7 mouse cellular contexts compared by ENCODE assay signal in genomic region chr12:28750876-28751275, GRCm38 (mm10). TPM values are rescaled to one million over a fixed set of nuclear protein-coding genes. Genes with fewer than 3 reads are reported as not detected.
DNase-seq lines count a peak whose midpoint lies in the region; ATAC-seq and TF ChIP-seq lines count a peak whose summit lies in the region.

No protein-coding gene starts in this region.

- H3K36me3 ChIP-seq in heart, postnatal 0 days (replicated peaks; ENCODE audit: control insufficient read depth, insufficient read depth, low read length) = peaks cover 15% of the 10 kb centered on the region
- peaks cover 14% of the 10 kb centered on the region for H3K36me3 ChIP-seq in midbrain, embryonic 12.5 days

- DNase-seq in kidney, adult 9 months = peak; percentile 19
- no peak for DNase-seq in kidney, postnatal 36 days
- no peak for DNase-seq in heart, postnatal 0 days (ENCODE audit: low spot score)
- no peak for DNase-seq in adrenal gland, postnatal 25 days
- DNase-seq in left cerebral cortex, postnatal 36 days (ENCODE audit: low spot score in 2 of 2) = no peak

- no peaks in the 10 kb centered on the region for H3K9me3 ChIP-seq in heart, postnatal 0 days (replicated peaks; ENCODE audit: control insufficient read depth, low read length)
- no peaks in the 10 kb centered on the region for H3K9me3 ChIP-seq in midbrain, embryonic 12.5 days

- no peak for ATAC-seq in heart, postnatal 0 days (ENCODE audit: insufficient read depth, low read depth)
- ATAC-seq in midbrain, embryonic 12.5 days (ENCODE audit: low FRiP score, low read depth) = no peak

- H3K9ac ChIP-seq in heart, postnatal 0 days (replicated peaks; ENCODE audit: low read depth, low read length) = no peak overlapping the region
- H3K9ac ChIP-seq in midbrain, embryonic 12.5 days (replicated peaks) = no peak overlapping the region

- no peak for TF ChIP-seq CTCF in heart, postnatal 0 days (IDR thresholded peaks at IDR 0.05; ENCODE audit: low read depth)

- H3K27ac ChIP-seq in brown adipose tissue, adult 24 weeks (replicated peaks; ENCODE audit: low read depth, low read length) = no peak overlapping the region
- peak overlapping the region; percentile 64; the same call in 1 of the 2 replicates for H3K27ac ChIP-seq in heart, postnatal 0 days (ENCODE audit: low read depth)
- 0 out of 2 replicates have a peak overlapping the region, but pooled peaks have one; percentile 16 for H3K27ac ChIP-seq in midbrain, embryonic 12.5 days (replicated peaks)

- peak overlapping the region; percentile 72; the same call in 1 of the 2 replicates for H3K4me2 ChIP-seq in heart, postnatal 0 days (ENCODE audit: low read depth, low read length)
- H3K4me2 ChIP-seq in midbrain, embryonic 12.5 days (replicated peaks) = peak overlapping the region; percentile 83

- WGBS in heart, postnatal 0 days = 95% methylated on average over 5 of the region's 5 CpGs
- WGBS in midbrain, embryonic 12.5 days = 95% methylated on average over 5 of the region's 5 CpGs

- intact Hi-C loops in left cerebral cortex, postnatal 36 days (cut with DNase I) = loop anchor here (2.0 to 5.0 kb wide), 2 partner anchors 49 to 76 kb away; partner anchors contain the start of gene Adi1

- TF ChIP-seq EP300 in heart, postnatal 0 days (IDR thresholded peaks at IDR 0.05; ENCODE audit: low read depth) = no peak

- H3K4me1 ChIP-seq in brown adipose tissue, adult 24 weeks (ENCODE audit: control insufficient read depth, insufficient read depth, insufficient read length, low read length) = peaks cover 5% of the 10 kb centered on the region; the same call in 1 of the 2 replicates
- peaks cover 12% of the 10 kb centered on the region for H3K4me1 ChIP-seq in heart, postnatal 0 days (ENCODE audit: control insufficient read depth, insufficient read depth)
- H3K4me1 ChIP-seq in midbrain, embryonic 12.5 days = peaks cover 21% of the 10 kb centered on the region

- H3K27me3 ChIP-seq in heart, postnatal 0 days (ENCODE audit: control insufficient read depth, insufficient read depth, low read length) = no peaks in the 10 kb centered on the region
- H3K27me3 ChIP-seq in midbrain, embryonic 12.5 days = no peaks in the 10 kb centered on the region

- H3K4me3 ChIP-seq in brown adipose tissue, adult 24 weeks (ENCODE audit: insufficient read depth, low read depth, low read length) = peak overlapping the region; percentile 72; the same call in 1 of the 2 replicates
- H3K4me3 ChIP-seq in heart, postnatal 0 days (ENCODE audit: low read depth, low read length) = no peak overlapping the region; the same call in 1 of the 2 replicates
- no peak overlapping the region for H3K4me3 ChIP-seq in midbrain, embryonic 12.5 days

RNA-seq across cellular contexts. Expression of gene Trappc12, which starts 0.6 kb away (rescaled TPM):
- 13.4 and 17.6 TPM in 2 replicates for polyA plus RNA-seq in brown adipose tissue, adult 24 weeks (2012; ENCODE audit: insufficient read depth, insufficient read length, missing spikeins)
- total RNA-seq in heart, postnatal 0 days (2014; rRNA removed; ENCODE audit: low replicate concordance) = 41.4 and 43.4 TPM in 2 replicates
- 21.6 and 21.7 TPM in 2 replicates for polyA plus RNA-seq in heart, postnatal 0 days (2015; fragmentation: Nextera tagmentation; extraction: Ambion mirVana)
- polyA plus RNA-seq in midbrain, embryonic 12.5 days (2016; fragmentation: Nextera tagmentation; extraction: Ambion mirVana) = 42.1 and 45.8 TPM in 2 replicates
- total RNA-seq in adrenal gland, postnatal 25 days (2021) = 38.1 and 48.8 TPM in 2 replicates
- total RNA-seq in left cerebral cortex, postnatal 36 days (2021) = 10 to 100 TPM; 61.3 to 62.7 TPM

RNA-seq across cellular contexts. Expression of gene Eipr1, which starts 0.7 kb away (rescaled TPM):
- polyA plus RNA-seq in brown adipose tissue, adult 24 weeks (2012; ENCODE audit: insufficient read depth, insufficient read length, missing spikeins) = 16.2 and 23.1 TPM in 2 replicates
- total RNA-seq in heart, postnatal 0 days (2014; rRNA removed; ENCODE audit: low replicate concordance) = 29.3 and 32.0 TPM in 2 replicates
- 13.0 and 16.4 TPM in 2 replicates for polyA plus RNA-seq in heart, postnatal 0 days (2015; fragmentation: Nextera tagmentation; extraction: Ambion mirVana)
- polyA plus RNA-seq in midbrain, embryonic 12.5 days (2016; fragmentation: Nextera tagmentation; extraction: Ambion mirVana) = 53.6 and 55.0 TPM in 2 replicates
- 17.2 and 18.1 TPM in 2 replicates for total RNA-seq in adrenal gland, postnatal 25 days (2021)
- 10 to 100 TPM; 63.9 to 65.5 TPM for total RNA-seq in left cerebral cortex, postnatal 36 days (2021)
